Mouse (Mus musculus) forebrain, embryonic 13.5 days (tissue): ENCODE measurements around the gene Lancl1. TPM values are rescaled to one million over a fixed set of nuclear protein-coding genes. Genes with fewer than 3 reads are reported as not detected.

ENCODE experiments used
- ATAC-seq: fragments of 200-750 bp; cut with Nextera tagmentation; 2 replicates; pipeline ENCODE4 v1.8.0; 2017
- H3K27ac ChIP-seq: fragments of 300-500 bp; sonication (generic); 2 replicates; pipeline ENCODE4 v1.5.1; 2015; ENCODE audit warnings: inconsistent platforms, mild to moderate bottlenecking, moderate library complexity
- H3K27me3 ChIP-seq: fragments of 300-500 bp; sonication (generic); 2 replicates; pipeline ENCODE4 v1.6.1; 2015; ENCODE audit warnings: mild to moderate bottlenecking, inconsistent platforms
- H3K36me3 ChIP-seq: fragments of 300-500 bp; sonication (generic); 2 replicates; pipeline ENCODE4 v1.6.1; 2015; ENCODE audit warnings: mild to moderate bottlenecking, inconsistent platforms; ENCODE audit not compliant: poor library complexity, severe bottlenecking
- H3K4me1 ChIP-seq: fragments of 300-500 bp; sonication (generic); 2 replicates; pipeline ENCODE4 v1.6.1; 2015; ENCODE audit warnings: inconsistent platforms
- H3K4me2 ChIP-seq: fragments of 300-500 bp; sonication (generic); 2 replicates; pipeline ENCODE4 v1.6.1; 2015; ENCODE audit warnings: inconsistent platforms, mild to moderate bottlenecking, moderate library complexity
- H3K4me3 ChIP-seq: fragments of 300-500 bp; sonication (generic); 2 replicates; pipeline ENCODE4 v1.5.1; 2015; ENCODE audit warnings: mild to moderate bottlenecking, inconsistent platforms
- H3K9ac ChIP-seq: fragments of 300-500 bp; sonication (generic); 2 replicates; pipeline ENCODE4 v1.6.1; 2015; ENCODE audit warnings: mild to moderate bottlenecking, inconsistent platforms
- H3K9me3 ChIP-seq: fragments of 300-500 bp; sonication (generic); replicated peaks from 2 replicates; pipeline ENCODE4 v1.6.1; 2016; ENCODE audit warnings: inconsistent platforms
- WGBS: fragments of 180-500 bp; shearing (Covaris S2); methylation state at CpG from one replicate; pipeline ENCODE4 v1.1.7; 2015; 5-methylcytosine and 5-hydroxymethylcytosine counted together
- polyA plus RNA-seq: library from polyadenylated mRNA; unstranded; fragments of >200 nt; fragmentation: Nextera tagmentation; extraction: Ambion mirVana; gene quantifications from 2 replicates; pipeline ENCODE4 v1.2.1, GENCODE M21; 2015

The Lancl1 gene
- polyA plus RNA-seq, 1 experiment from 2014 or later, result 125 TPM

GRCm38 (mm10) chr1:67042583-67042982 lies 3.9 kb upstream of the Lancl1 start:
- Histone ChIP-seq H3K36me3 (no peaks in the 10 kb centered on the region), H3K9me3 (no peaks in the 10 kb centered on the region), H3K4me1 (peaks cover 6% of the 10 kb centered on the region), H3K27me3 (no peaks in the 10 kb centered on the region), H3K9ac (no peak overlapping the region), H3K4me2 (no peak overlapping the region), H3K4me3 (no peak overlapping the region), H3K27ac (no peak overlapping the region)
- 85% methylated on average over 7 of the region's 7 CpGs for WGBS
- ATAC-seq, result no peak

DNA sequence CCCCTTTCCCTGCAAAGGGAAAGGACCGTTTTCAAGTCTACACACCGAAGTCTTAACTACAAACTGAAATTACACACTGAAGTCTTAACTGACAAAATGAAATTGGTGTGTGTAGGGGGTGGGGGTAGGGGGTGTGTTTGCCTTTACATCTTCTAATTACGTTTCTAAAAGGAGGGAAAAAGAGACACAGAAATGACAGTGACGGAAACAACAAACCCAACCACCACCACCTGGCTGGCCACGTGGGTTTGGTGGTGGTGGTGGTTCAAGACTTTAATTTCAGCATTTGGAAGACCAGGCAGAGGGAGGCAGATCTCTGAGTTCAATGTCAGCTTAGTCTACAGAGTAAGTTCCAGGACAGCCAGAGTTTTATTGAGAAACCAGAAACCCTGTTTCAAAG lies 411 bp upstream of the Lancl1 start:
- peaks cover 21% of the 10 kb centered on the region for H3K36me3 ChIP-seq
- no peak overlapping the region for H3K27ac ChIP-seq
- H3K9ac ChIP-seq, result 0 out of 2 replicates have a peak overlapping the region, but pooled peaks have one; percentile 50
- H3K4me1 ChIP-seq, result peaks cover 13% of the 10 kb centered on the region
- peak overlapping the region; percentile 83 for H3K4me3 ChIP-seq
- ATAC-seq, result peak; percentile 16
- no peaks in the 10 kb centered on the region for H3K9me3 ChIP-seq
- H3K27me3 ChIP-seq, result no peaks in the 10 kb centered on the region
- H3K4me2 ChIP-seq, result peak overlapping the region; percentile 77
- WGBS, result under 1% methylated on average over 5 of the region's 5 CpGs

- H3K27me3 ChIP-seq, result no peaks in the 10 kb centered on the region
- H3K27ac ChIP-seq, result no peak overlapping the region
- H3K4me3 ChIP-seq, result no peak overlapping the region
- H3K4me2 ChIP-seq, result peak overlapping the region; percentile 28; the same call in 1 of the 2 replicates
- no peak overlapping the region for H3K9ac ChIP-seq
- peaks cover 13% of the 10 kb centered on the region for H3K4me1 ChIP-seq
- ATAC-seq, result no peak
- peaks cover 40% of the 10 kb centered on the region for H3K36me3 ChIP-seq
- no peaks in the 10 kb centered on the region for H3K9me3 ChIP-seq
Measured at GRCm38 (mm10) chr1:67037198-67037597, 1.5 kb downstream of the Lancl1 start.

GRCm38 (mm10) chr1:67033278-67033677 lies 5.4 kb downstream of the Lancl1 start:
- 93% methylated on average over 7 of the region's 7 CpGs for WGBS
- Histone ChIP-seq H3K4me3 (no peak overlapping the region), H3K9ac (no peak overlapping the region), H3K36me3 (peaks cover 75% of the 10 kb centered on the region), H3K4me1 (peaks cover 13% of the 10 kb centered on the region), H3K9me3 (no peaks in the 10 kb centered on the region), H3K27ac (no peak overlapping the region), H3K27me3 (no peaks in the 10 kb centered on the region), H3K4me2 (no peak overlapping the region)
- ATAC-seq, result no peak

GRCm38 (mm10) chr1:67026927-67027511 lies 11.7 kb downstream of the Lancl1 start:
- Histone ChIP-seq H3K27me3 (no peaks in the 10 kb centered on the region), H3K4me2 (no peak overlapping the region), H3K9ac (no peak overlapping the region), H3K36me3 (peaks cover 79% of the 10 kb centered on the region), H3K4me1 (0 out of 2 replicates have a peak, but pooled peaks cover 4% of the 10 kb centered on the region), H3K9me3 (no peaks in the 10 kb centered on the region), H3K4me3 (no peak overlapping the region), H3K27ac (no peak overlapping the region)
- no peak for ATAC-seq
- WGBS, result 80% methylated on average over 6 of the region's 6 CpGs

DNA sequence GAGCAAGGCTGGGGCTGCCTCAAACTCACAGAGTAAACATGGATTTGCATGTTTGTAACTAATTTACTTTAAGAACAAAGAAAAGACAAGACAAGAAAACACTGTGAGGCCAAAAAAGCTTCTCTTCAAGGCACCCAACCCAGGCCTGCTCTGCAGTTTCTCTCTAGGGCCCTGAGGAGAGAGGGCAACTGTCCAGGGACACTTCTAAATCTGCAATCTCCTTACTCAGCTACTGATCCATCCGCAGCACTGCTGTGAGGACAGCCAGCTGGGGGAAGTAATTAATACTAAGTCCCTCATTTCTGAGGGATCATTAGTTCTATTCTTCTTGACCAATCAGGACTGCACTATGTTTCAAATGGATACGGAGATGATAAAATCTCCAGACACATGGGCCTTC lies 12.5 kb downstream of the Lancl1 start:
- 35% methylated on average over 2 of the region's 2 CpGs for WGBS
- Histone ChIP-seq H3K4me3 (no peak overlapping the region), H3K9me3 (no peaks in the 10 kb centered on the region)

GRCm38 (mm10) chr1:67022767-67023166 lies 15.9 kb downstream of the Lancl1 start:
- Histone ChIP-seq H3K4me1 (0 out of 2 replicates have a peak, but pooled peaks cover 6% of the 10 kb centered on the region), H3K4me2 (no peak overlapping the region), H3K27me3 (no peaks in the 10 kb centered on the region), H3K9ac (no peak overlapping the region), H3K36me3 (peaks cover 74% of the 10 kb centered on the region), H3K27ac (no peak overlapping the region), H3K9me3 (no peaks in the 10 kb centered on the region), H3K4me3 (no peak overlapping the region)
- no peak for ATAC-seq
- 98% methylated on average over 2 of the region's 2 CpGs for WGBS

More for the DNA sequence above, 12.5 kb downstream of the Lancl1 start:
- no peak overlapping the region for H3K4me2 ChIP-seq
- 0 out of 2 replicates have a peak, but pooled peaks cover 6% of the 10 kb centered on the region for H3K4me1 ChIP-seq
- no peak for ATAC-seq
- no peaks in the 10 kb centered on the region for H3K27me3 ChIP-seq
- H3K27ac ChIP-seq, result no peak overlapping the region
- peaks cover 78% of the 10 kb centered on the region for H3K36me3 ChIP-seq
- H3K9ac ChIP-seq, result no peak overlapping the region

DNA sequence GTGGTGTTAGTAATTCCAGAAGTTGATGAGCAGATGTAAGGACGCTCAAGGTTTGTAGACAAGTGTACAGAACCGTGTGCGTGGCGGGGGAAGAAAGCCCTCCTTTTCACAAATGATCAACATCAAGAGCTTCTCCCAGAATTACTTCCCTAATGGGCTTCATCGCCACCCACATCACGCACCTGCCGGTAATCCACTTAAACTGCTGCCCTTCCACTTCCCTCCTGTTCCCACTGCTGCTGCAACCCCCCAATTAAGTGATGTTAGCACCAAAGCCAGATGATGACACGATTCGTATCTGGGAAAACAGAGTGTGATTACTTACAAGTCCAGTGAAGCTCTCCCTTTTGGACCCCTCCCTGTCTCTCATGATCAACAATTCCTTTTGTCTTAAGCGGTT lies 16.6 kb downstream of the Lancl1 start:
- no peak for ATAC-seq
- 0 out of 2 replicates have a peak, but pooled peaks cover 6% of the 10 kb centered on the region for H3K4me1 ChIP-seq
- 72% methylated on average over 10 of the region's 10 CpGs for WGBS
- H3K4me3 ChIP-seq, result no peak overlapping the region
- peaks cover 67% of the 10 kb centered on the region for H3K36me3 ChIP-seq
- H3K4me2 ChIP-seq, result no peak overlapping the region
- H3K9ac ChIP-seq, result no peak overlapping the region
- no peaks in the 10 kb centered on the region for H3K27me3 ChIP-seq
- H3K9me3 ChIP-seq, result no peaks in the 10 kb centered on the region
- H3K27ac ChIP-seq, result no peak overlapping the region

- H3K4me2 ChIP-seq, result no peak overlapping the region
- H3K27ac ChIP-seq, result no peak overlapping the region
- no peaks in the 10 kb centered on the region for H3K9me3 ChIP-seq
- WGBS, result 89% methylated on average over 13 of the region's 13 CpGs
- no peak overlapping the region for H3K4me3 ChIP-seq
- no peak for ATAC-seq
- peaks cover 58% of the 10 kb centered on the region for H3K36me3 ChIP-seq
- no peaks in the 10 kb centered on the region for H3K27me3 ChIP-seq
- 0 out of 2 replicates have a peak, but pooled peaks cover 6% of the 10 kb centered on the region for H3K4me1 ChIP-seq
- no peak overlapping the region for H3K9ac ChIP-seq
Measured at GRCm38 (mm10) chr1:67020637-67021161, 18.0 kb downstream of the Lancl1 start.

DNA sequence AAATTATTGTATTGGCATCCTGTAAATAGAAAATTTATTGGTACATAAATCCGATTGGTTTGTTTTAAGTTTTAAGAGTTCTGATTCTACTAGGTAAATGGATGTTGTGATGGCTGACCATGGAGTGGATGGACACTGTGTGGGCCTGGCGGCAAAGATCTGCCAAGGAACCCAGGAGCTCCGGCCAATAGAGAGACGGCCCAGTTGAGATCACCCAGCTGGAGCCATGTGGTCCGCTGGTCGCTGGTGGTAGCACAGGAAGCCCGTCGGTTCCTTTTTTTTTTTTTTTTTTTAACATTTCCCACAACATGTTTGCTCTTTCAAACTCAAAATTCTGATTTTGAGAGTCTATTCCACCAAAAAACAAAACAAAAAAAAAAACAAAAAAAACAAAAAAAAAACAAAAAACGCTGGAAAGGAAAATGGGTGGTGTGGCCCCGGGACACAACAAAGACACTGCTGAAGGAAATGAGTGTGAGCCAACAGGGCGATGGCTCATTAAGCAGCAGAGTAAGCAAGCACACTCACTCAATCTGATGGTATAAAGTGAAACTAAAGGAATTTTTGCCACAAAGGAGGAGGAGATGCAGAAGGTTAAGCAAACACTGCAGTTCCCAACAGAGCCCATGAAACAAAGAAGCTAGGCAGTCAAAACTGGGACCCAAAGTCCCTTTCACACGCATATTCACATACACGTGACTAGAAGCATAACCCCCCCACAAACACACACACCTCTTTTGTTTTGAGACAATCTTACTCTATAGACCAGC lies 21.4 kb downstream of the Lancl1 start:
- no peaks in the 10 kb centered on the region for H3K27me3 ChIP-seq
- ATAC-seq, result no peak
- no peaks in the 10 kb centered on the region for H3K9me3 ChIP-seq
- H3K4me3 ChIP-seq, result no peak overlapping the region
- WGBS, result 89% methylated on average over 13 of the region's 13 CpGs
- no peak overlapping the region for H3K4me2 ChIP-seq
- H3K4me1 ChIP-seq, result 0 out of 2 replicates have a peak, but pooled peaks cover 4% of the 10 kb centered on the region
- H3K36me3 ChIP-seq, result peaks cover 60% of the 10 kb centered on the region
- no peak overlapping the region for H3K27ac ChIP-seq
- no peak overlapping the region for H3K9ac ChIP-seq

DNA sequence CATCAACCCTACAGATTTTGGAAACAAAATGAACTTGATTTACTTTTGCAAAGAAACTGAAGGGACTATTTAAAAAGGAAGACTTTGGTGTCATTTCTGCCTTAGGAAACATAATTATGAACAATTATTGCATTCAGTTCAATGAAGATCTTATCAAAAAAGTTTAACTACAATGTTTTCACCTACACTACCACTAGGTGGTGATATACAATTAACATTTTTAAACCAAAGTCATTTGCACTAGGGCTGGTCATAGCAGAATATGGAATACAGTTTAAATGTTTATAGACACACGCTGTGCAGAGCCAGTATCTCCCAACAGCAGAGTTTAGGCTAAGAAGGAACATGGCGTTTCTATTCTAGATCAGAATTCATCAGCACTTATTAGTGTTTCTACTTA lies 24.5 kb downstream of the Lancl1 start:
- Histone ChIP-seq H3K4me3 (no peak overlapping the region), H3K9me3 (no peaks in the 10 kb centered on the region), H3K9ac (no peak overlapping the region), H3K4me1 (no peaks in the 10 kb centered on the region), H3K27me3 (no peaks in the 10 kb centered on the region), H3K36me3 (peaks cover 41% of the 10 kb centered on the region), H3K27ac (no peak overlapping the region), H3K4me2 (no peak overlapping the region)
- 75% methylated on average over 2 of the region's 2 CpGs for WGBS
- no peak for ATAC-seq

GRCm38 (mm10) chr1:67010520-67010919 lies 28.2 kb downstream of the Lancl1 start:
- H3K4me2 ChIP-seq, result no peak overlapping the region
- no peak for ATAC-seq
- no peak overlapping the region for H3K9ac ChIP-seq
- H3K27ac ChIP-seq, result no peak overlapping the region
- no peaks in the 10 kb centered on the region for H3K9me3 ChIP-seq
- H3K27me3 ChIP-seq, result no peaks in the 10 kb centered on the region
- H3K4me3 ChIP-seq, result no peak overlapping the region
- H3K4me1 ChIP-seq, result no peaks in the 10 kb centered on the region
- WGBS, result 92% methylated on average over 3 of the region's 3 CpGs
- peaks cover 55% of the 10 kb centered on the region for H3K36me3 ChIP-seq
